Mouse (Mus musculus) heart, adult 11 months (tissue): ENCODE results near the gene Ttc26.
"Not testable (repeated sequence)": the region's sequence is repeated elsewhere in the genome, so short reads cannot be mapped to it uniquely, and the experiment has no call there.

Source experiments
- DNase-seq: peaks from one replicate; pipeline ENCODE4 v3.0.0; 2022

The Ttc26 gene

GRCm38 (mm10) chr6:38356661-38357433 lies 24.4 kb upstream of the Ttc26 start:
- DNase-seq, result peak; percentile 83

- peak; percentile 65 for DNase-seq
These were observed 23.5 kb upstream of the Ttc26 start for GRCm38 (mm10) chr6:38357603-38358252.

- DNase-seq, result peak; percentile 77
These were observed 22.8 kb upstream of the Ttc26 start for GRCm38 (mm10) chr6:38358253-38359027.

GRCm38 (mm10) chr6:38359044-38359735 lies 22.1 kb upstream of the Ttc26 start:
- peak; percentile 11 for DNase-seq

- DNase-seq, result peak; percentile 89
These were observed 21.4 kb upstream of the Ttc26 start for GRCm38 (mm10) chr6:38359736-38360499.

- peak; percentile 82 for DNase-seq
These were observed 20.2 kb upstream of the Ttc26 start for GRCm38 (mm10) chr6:38361065-38361464.

GRCm38 (mm10) chr6:38361937-38362336 lies 19.3 kb upstream of the Ttc26 start:
- peak; percentile 31 for DNase-seq

GRCm38 (mm10) chr6:38363370-38363769 lies 17.9 kb upstream of the Ttc26 start:
- DNase-seq, result peak; percentile 56

- DNase-seq, result peak; percentile 13
These were observed 17.1 kb upstream of the Ttc26 start for GRCm38 (mm10) chr6:38364121-38364520.

- DNase-seq, result peak; percentile 59
These were observed 11.3 kb upstream of the Ttc26 start for GRCm38 (mm10) chr6:38369945-38370344.

- DNase-seq, result peak; percentile 9
These were observed 7.0 kb upstream of the Ttc26 start for GRCm38 (mm10) chr6:38374271-38374670.

- DNase-seq, result no peak
These were observed 523 bp upstream of the Ttc26 start for GRCm38 (mm10) chr6:38380764-38381128.

- peak; percentile 60 for DNase-seq
These were observed 8.4 kb downstream of the Ttc26 start for GRCm38 (mm10) chr6:38389671-38390070.

GRCm38 (mm10) chr6:38432457-38432856 lies 51.2 kb downstream of the Ttc26 start:
- DNase-seq, result peak; percentile 83

GRCm38 (mm10) chr6:38433261-38434033 lies 52.2 kb downstream of the Ttc26 start, which contains the start of gene Ubn2:
Gene Ubn2 (plus strand): TSS chr6:38433950.
- peak; percentile 100 for DNase-seq

- peak; percentile 97 for DNase-seq
These were observed 53.1 kb downstream of the Ttc26 start for GRCm38 (mm10) chr6:38434055-38435023.

GRCm38 (mm10) chr6:38443842-38444241 lies 62.6 kb downstream of the Ttc26 start:
- peak; percentile 25 for DNase-seq

GRCm38 (mm10) chr6:38448295-38448694 lies 67.0 kb downstream of the Ttc26 start:
- DNase-seq, result no peak

GRCm38 (mm10) chr6:38453049-38453448 lies 71.8 kb downstream of the Ttc26 start:
- DNase-seq, result no peak

- DNase-seq, result not testable (repeated sequence)
These were observed 75.2 kb downstream of the Ttc26 start for GRCm38 (mm10) chr6:38456425-38456824.
